Mouse (Mus musculus): ENCODE measurements around the gene Susd5. TPM values are rescaled to one million over a fixed set of nuclear protein-coding genes. Genes with fewer than 3 reads are reported as not detected.
"Not testable (repeated sequence)": the region's sequence is repeated elsewhere in the genome, so short reads cannot be mapped to it uniquely, and the experiment has no call there.

Susd5 gene
- total and polyA plus RNA-seq, 3 experiments = 0.16 TPM; not detected in 2

DNA sequence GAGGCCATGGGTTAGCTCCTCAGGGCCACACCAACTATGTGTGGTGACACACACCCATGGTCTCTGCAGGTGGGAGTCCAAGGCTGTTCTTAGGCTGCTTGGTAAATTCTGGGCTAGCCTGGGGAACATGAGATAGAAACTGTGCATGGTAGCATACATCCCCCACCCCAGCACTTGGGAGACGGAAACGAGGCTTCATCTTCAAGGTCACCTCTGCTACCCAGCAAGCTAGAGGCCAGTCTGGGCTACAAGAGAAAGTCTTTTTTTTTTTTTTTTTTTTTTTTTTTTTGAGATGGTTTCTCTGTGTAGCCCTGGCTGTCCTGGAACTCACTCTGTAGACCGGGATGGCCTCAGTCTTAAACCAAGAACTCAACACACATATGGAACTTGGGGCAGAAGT, 29.5 kb downstream of the Susd5 start:
- no peaks in the 10 kb centered on the region; the same call in 1 of the 2 replicates for H3K27me3 ChIP-seq (ENCODE audit: insufficient read depth, low read length)
- no peak for ATAC-seq (ENCODE audit: extremely low read depth, insufficient number of reproducible peaks, low FRiP score, poor library complexity, severe bottlenecking)
- H3K4me1 ChIP-seq (ENCODE audit: insufficient read depth, low read depth, low read length) = no peaks in the 10 kb centered on the region
- no peaks in the 10 kb centered on the region for H3K9me3 ChIP-seq (replicated peaks)
- TF ChIP-seq GATA1 (IDR thresholded peaks at IDR 0.05; ENCODE audit: borderline replicate concordance, low read length) (no peak), CTCF (IDR thresholded peaks at IDR 0.05; ENCODE audit: low read depth, low read length) (no peak), TAL1 (conservative IDR thresholded peaks at IDR 0.05; ENCODE audit: low read depth, low read length) (no peak), GATA2 (IDR thresholded peaks at IDR 0.05; ENCODE audit: borderline replicate concordance, low read depth, low read length) (no peak), POLR2AphosphoS5 (IDR thresholded peaks at IDR 0.05; ENCODE audit: insufficient replicate concordance, low read depth, low read length) (no peak)
- H3K36me3 ChIP-seq (replicated peaks) = no peaks in the 10 kb centered on the region
- no peak for DNase-seq (ENCODE audit: low spot score)
- H3K4me3 ChIP-seq (ENCODE audit: low read depth, low read length) = no peak overlapping the region

DNA sequence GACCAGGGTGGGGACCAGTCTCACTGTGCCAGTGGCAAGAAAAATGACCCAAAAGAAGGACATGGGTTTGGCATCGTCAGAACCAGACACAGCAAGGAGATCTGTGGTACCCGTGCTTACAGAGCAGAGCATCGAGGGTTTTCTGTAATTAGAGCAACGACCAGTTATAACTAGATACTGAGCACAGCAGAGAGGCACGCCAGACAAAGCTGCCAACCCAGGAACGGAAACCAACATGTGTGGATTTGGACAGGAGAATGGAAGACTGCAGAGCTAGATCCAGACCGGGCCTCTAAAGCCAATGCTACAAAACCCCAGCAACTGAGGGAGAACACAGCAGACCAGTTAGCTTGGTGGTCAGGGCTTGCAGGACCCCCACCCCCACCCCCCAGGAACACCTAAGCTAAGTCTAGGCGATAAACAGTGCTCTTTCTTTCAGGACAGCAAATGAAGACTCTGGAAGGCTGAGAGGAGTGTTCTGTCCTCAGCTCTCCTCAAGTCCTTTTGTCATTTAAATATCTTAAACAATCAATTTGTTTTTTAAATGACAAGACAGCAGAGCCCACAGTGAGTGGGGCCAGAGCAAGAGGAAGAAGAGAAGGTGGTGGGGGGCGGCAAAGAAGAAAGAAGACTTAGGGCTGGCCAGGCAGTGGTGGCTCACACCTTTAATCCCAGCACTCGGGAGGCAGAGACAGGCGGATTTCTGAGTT, 30.3 kb downstream of the Susd5 start:
- TF ChIP-seq CTCF (IDR thresholded peaks at IDR 0.05; ENCODE audit: low read depth, low read length) (no peak), GATA1 (IDR thresholded peaks at IDR 0.05; ENCODE audit: borderline replicate concordance, low read length) (no peak), POLR2AphosphoS5 (IDR thresholded peaks at IDR 0.05; ENCODE audit: insufficient replicate concordance, low read depth, low read length) (no peak), GATA2 (IDR thresholded peaks at IDR 0.05; ENCODE audit: borderline replicate concordance, low read depth, low read length) (no peak), TAL1 (conservative IDR thresholded peaks at IDR 0.05; ENCODE audit: low read depth, low read length) (no peak)
- no peak for ATAC-seq (ENCODE audit: extremely low read depth, insufficient number of reproducible peaks, low FRiP score, poor library complexity, severe bottlenecking)
- Histone ChIP-seq H3K27me3 (ENCODE audit: insufficient read depth, low read length) (no peaks in the 10 kb centered on the region; the same call in 1 of the 2 replicates), H3K9me3 (replicated peaks) (no peaks in the 10 kb centered on the region), H3K4me3 (ENCODE audit: low read depth, low read length) (no peak overlapping the region), H3K4me1 (ENCODE audit: insufficient read depth, low read depth, low read length) (no peaks in the 10 kb centered on the region), H3K36me3 (replicated peaks) (no peaks in the 10 kb centered on the region)
- DNase-seq (ENCODE audit: low spot score) = no peak

DNA sequence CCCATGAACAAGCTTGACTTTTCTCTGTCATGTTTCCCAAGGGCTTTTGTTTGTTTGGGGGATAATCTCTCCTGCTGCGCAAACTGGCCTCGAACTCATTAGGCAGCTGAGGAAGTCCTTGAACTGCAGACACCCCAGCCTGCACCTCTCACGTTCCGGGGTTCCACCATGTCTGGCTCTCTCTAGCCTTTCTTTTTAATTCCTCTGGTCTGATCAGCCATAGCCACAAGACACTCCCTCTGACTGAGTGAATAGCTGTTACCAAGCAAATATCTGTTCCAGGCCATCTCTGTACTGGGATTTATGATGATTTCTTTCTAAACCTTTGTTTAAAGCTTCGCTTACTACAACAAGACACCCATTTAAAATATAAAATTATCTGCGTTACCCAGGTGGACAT, 31.9 kb downstream of the Susd5 start:
- H3K36me3 ChIP-seq (replicated peaks); ATAC-seq (ENCODE audit: extremely low read depth, insufficient number of reproducible peaks, low FRiP score, poor library complexity, severe bottlenecking); H3K9me3 ChIP-seq (replicated peaks); H3K4me1 ChIP-seq (ENCODE audit: insufficient read depth, low read depth, low read length); H3K4me3 ChIP-seq (ENCODE audit: low read depth, low read length); DNase-seq (ENCODE audit: low spot score); H3K27me3 ChIP-seq (ENCODE audit: insufficient read depth, low read length): not testable (repeated sequence)

DNA sequence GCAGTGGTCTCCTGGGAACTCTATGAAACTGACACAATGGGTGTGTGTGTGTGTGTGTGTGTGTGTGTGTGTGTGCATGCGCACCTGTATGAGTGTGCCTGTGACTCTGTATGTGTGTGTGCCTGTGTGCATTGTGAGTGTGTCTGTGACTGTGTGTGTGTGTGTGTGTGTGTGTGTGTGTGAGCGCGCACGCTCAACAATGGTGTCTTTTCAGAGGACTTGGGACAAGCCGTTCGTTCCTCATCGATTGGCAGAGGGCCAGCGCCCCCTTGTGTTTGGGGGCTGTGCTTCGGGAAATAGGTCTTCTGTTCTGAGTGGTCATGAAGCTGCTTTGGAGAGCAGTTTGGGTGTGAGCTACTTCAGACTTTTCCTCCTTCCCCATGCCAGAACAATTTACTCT, 35.2 kb downstream of the Susd5 start:
- not testable (repeated sequence) for H3K4me1 ChIP-seq (ENCODE audit: insufficient read depth, low read depth, low read length); ATAC-seq (ENCODE audit: extremely low read depth, insufficient number of reproducible peaks, low FRiP score, poor library complexity, severe bottlenecking); H3K27me3 ChIP-seq (ENCODE audit: insufficient read depth, low read length); H3K36me3 ChIP-seq (replicated peaks); DNase-seq (ENCODE audit: low spot score); H3K4me3 ChIP-seq (ENCODE audit: low read depth, low read length); H3K9me3 ChIP-seq (replicated peaks)

GRCm38 (mm10) chr9:114094854-114095253, 37.9 kb downstream of the Susd5 start:
- no peak for ATAC-seq (ENCODE audit: extremely low read depth, insufficient number of reproducible peaks, low FRiP score, poor library complexity, severe bottlenecking)
- TF ChIP-seq POLR2AphosphoS5 (IDR thresholded peaks at IDR 0.05; ENCODE audit: insufficient replicate concordance, low read depth, low read length) (no peak), TAL1 (conservative IDR thresholded peaks at IDR 0.05; ENCODE audit: low read depth, low read length) (no peak), CTCF (IDR thresholded peaks at IDR 0.05; ENCODE audit: low read depth, low read length) (no peak), GATA1 (IDR thresholded peaks at IDR 0.05; ENCODE audit: borderline replicate concordance, low read length) (no peak), GATA2 (IDR thresholded peaks at IDR 0.05; ENCODE audit: borderline replicate concordance, low read depth, low read length) (no peak)

GRCm38 (mm10) chr9:114098716-114099302, 41.9 kb downstream of the Susd5 start:
- H3K4me1 ChIP-seq (ENCODE audit: insufficient read depth, low read depth, low read length) = peaks cover 15% of the 10 kb centered on the region
- H3K27me3 ChIP-seq (ENCODE audit: insufficient read depth, low read length) = peaks cover 5% of the 10 kb centered on the region; the same call in 1 of the 2 replicates
- H3K36me3 ChIP-seq (replicated peaks) = no peaks in the 10 kb centered on the region
- DNase-seq (ENCODE audit: low spot score) (no peak), ATAC-seq (ENCODE audit: extremely low read depth, insufficient number of reproducible peaks, low FRiP score, poor library complexity, severe bottlenecking) (peak; percentile 40; the same call in 1 of the 2 replicates)
- H3K9me3 ChIP-seq (replicated peaks) = no peaks in the 10 kb centered on the region
- TF ChIP-seq POLR2AphosphoS5 (IDR thresholded peaks at IDR 0.05; ENCODE audit: insufficient replicate concordance, low read depth, low read length) (no peak), GATA2 (IDR thresholded peaks at IDR 0.05; ENCODE audit: borderline replicate concordance, low read depth, low read length) (no peak), GATA1 (IDR thresholded peaks at IDR 0.05; ENCODE audit: borderline replicate concordance, low read length) (no peak), CTCF (IDR thresholded peaks at IDR 0.05; ENCODE audit: low read depth, low read length) (no peak), TAL1 (conservative IDR thresholded peaks at IDR 0.05; ENCODE audit: low read depth, low read length) (0 out of 2 replicates have a peak, but pooled peaks have one; percentile 26)
- no peak overlapping the region for H3K4me3 ChIP-seq (ENCODE audit: low read depth, low read length)

More at GRCm38 (mm10) chr9:114094854-114095253, 37.9 kb downstream of the Susd5 start:
- H3K4me1 ChIP-seq (ENCODE audit: insufficient read depth, low read depth, low read length) = peaks cover 15% of the 10 kb centered on the region
- no peak for DNase-seq (ENCODE audit: low spot score)
- H3K36me3 ChIP-seq (replicated peaks) = no peaks in the 10 kb centered on the region
- H3K27me3 ChIP-seq (ENCODE audit: insufficient read depth, low read length) = peaks cover 5% of the 10 kb centered on the region; the same call in 1 of the 2 replicates
- H3K4me3 ChIP-seq (ENCODE audit: low read depth, low read length) = no peak overlapping the region
- H3K9me3 ChIP-seq (replicated peaks) = no peaks in the 10 kb centered on the region

All from G1E (cell line).